Mouse (Mus musculus) MEL (cell line): ENCODE measurements around the gene Pax8. TPM values are rescaled to one million over a fixed set of nuclear protein-coding genes. Genes with fewer than 3 reads are reported as not detected.

ENCODE experiments used
- DNase-seq: peaks from one replicate; pipeline ENCODE4 v3.0.0; 2011; ENCODE audit warnings: low read depth, low spot score
- H3K27ac ChIP-seq: 2 replicates; pipeline ENCODE4 v1.5.1; 2012; ENCODE audit warnings: low read depth, mild to moderate bottlenecking, control low read depth, low read length, moderate library complexity; ENCODE audit not compliant: control insufficient read depth
- H3K27me3 ChIP-seq, 2 experiments: fragments of 150-350 bp in 1 of 2; sonication (generic) in 1 of 2; 2 replicates each; pipeline ENCODE4 v1.6.1; 2012; ENCODE audit warnings: low read length in 2 of 2, mild to moderate bottlenecking in 2 of 2, improper control_type of control experiment in 1 of 2, moderate library complexity in 1 of 2; ENCODE audit not compliant: insufficient read depth in 2 of 2, control insufficient read depth in 1 of 2
- H3K36me3 ChIP-seq, 2 experiments: 2 replicates each; pipeline ENCODE4 v1.6.1; 2012 to 2014; ENCODE audit warnings: low read length in 2 of 2, improper control_type of control experiment in 1 of 2, inconsistent platforms in 1 of 2, mild to moderate bottlenecking in 1 of 2; ENCODE audit not compliant: insufficient read depth in 2 of 2, control insufficient read depth in 1 of 2
- H3K4me1 ChIP-seq, 2 experiments: fragments of 150-350 bp in 1 of 2; sonication (generic) in 1 of 2; 2 replicates each; pipeline ENCODE4 v1.6.1; 2012; ENCODE audit warnings: low read length in 2 of 2, improper control_type of control experiment in 1 of 2, mild to moderate bottlenecking in 1 of 2; ENCODE audit not compliant: insufficient read depth in 2 of 2, control insufficient read depth in 1 of 2
- H3K4me3 ChIP-seq, 2 experiments: fragments of 150-350 bp in 1 of 2; sonication (generic) in 1 of 2; 2 replicates each; pipeline ENCODE4 v1.5.1; 2012; ENCODE audit warnings: low read depth in 2 of 2, low read length in 2 of 2, mild to moderate bottlenecking in 2 of 2, moderate library complexity in 2 of 2, control low read depth in 1 of 2, improper control_type of control experiment in 1 of 2; ENCODE audit not compliant: control insufficient read depth in 1 of 2, insufficient read depth in 1 of 2
- H3K79me2 ChIP-seq: 2 replicates; pipeline ENCODE4 v1.6.1; 2012; ENCODE audit warnings: mild to moderate bottlenecking, low read length, moderate library complexity; ENCODE audit not compliant: control insufficient read depth, poor library complexity, insufficient read depth
- H3K9ac ChIP-seq: 2 replicates; pipeline ENCODE4 v1.6.1; 2012; ENCODE audit warnings: low read depth, mild to moderate bottlenecking, control low read depth, low read length, moderate library complexity; ENCODE audit not compliant: control insufficient read depth, poor library complexity, severe bottlenecking
- H3K9me3 ChIP-seq: fragments of 150-350 bp; sonication (generic); replicated peaks from 2 replicates; pipeline ENCODE4 v1.6.1; 2012; ENCODE audit warnings: mild to moderate bottlenecking, low read length, improper control_type of control experiment, moderate library complexity; ENCODE audit not compliant: insufficient read depth
- CHD1 ChIP-seq: IDR thresholded peaks from 2 replicates; pipeline ENCODE4 v1.6.1; 2012; ENCODE audit warnings: low read depth, mild to moderate bottlenecking, inconsistent platforms, low read length, improper control_type of control experiment
- CHD2 ChIP-seq: IDR thresholded peaks from 2 replicates; pipeline ENCODE4 v1.6.1; 2011; ENCODE audit warnings: low read length, improper control_type of control experiment
- CTCF ChIP-seq, 3 experiments: IDR thresholded peaks in 2 of 3; conservative IDR thresholded peaks in 1 of 3; 2 replicates each; pipeline ENCODE4 v1.5.1; 2011 to 2012; ENCODE audit warnings: low read length in 3 of 3, low read depth in 2 of 3, mild to moderate bottlenecking in 2 of 3, improper control_type of control experiment in 1 of 3, inconsistent platforms in 1 of 3, mixed read lengths in 1 of 3, moderate library complexity in 1 of 3; ENCODE audit not compliant: control insufficient read depth in 1 of 3, insufficient read depth in 1 of 3, poor library complexity in 1 of 3, severe bottlenecking in 1 of 3
- ELF1 ChIP-seq: IDR thresholded peaks from 2 replicates; pipeline ENCODE4 v1.6.1; 2014; ENCODE audit warnings: low read depth, mild to moderate bottlenecking, inconsistent platforms, low read length, improper control_type of control experiment, moderate library complexity
- ETS1 ChIP-seq: IDR thresholded peaks from 2 replicates; pipeline ENCODE4 v1.6.1; 2012; ENCODE audit warnings: low read depth, mild to moderate bottlenecking, inconsistent platforms, low read length, improper control_type of control experiment, moderate library complexity
- JUND ChIP-seq: IDR thresholded peaks from 2 replicates; pipeline ENCODE4 v1.6.1; 2011; ENCODE audit warnings: low read depth, mild to moderate bottlenecking, improper control_type of control experiment, low read length
- KAT2A ChIP-seq: conservative IDR thresholded peaks from 2 replicates; pipeline ENCODE4 v1.6.1; 2012; ENCODE audit warnings: low read depth, low read length, improper control_type of control experiment, inconsistent platforms
- MAFK ChIP-seq: IDR thresholded peaks from 2 replicates; pipeline ENCODE4 v1.6.1; 2011; ENCODE audit warnings: low read depth, mild to moderate bottlenecking, low read length, improper control_type of control experiment, borderline replicate concordance
- MEF2A ChIP-seq: IDR thresholded peaks from 2 replicates; pipeline ENCODE4 v1.6.1; 2014; ENCODE audit warnings: low read depth, mild to moderate bottlenecking, inconsistent platforms, low read length, improper control_type of control experiment; ENCODE audit not compliant: poor library complexity, insufficient replicate concordance, severe bottlenecking; ENCODE audit errors: extremely low read depth
- MXI1 ChIP-seq: IDR thresholded peaks from 2 replicates; pipeline ENCODE4 v1.6.1; 2011; ENCODE audit warnings: mild to moderate bottlenecking, low read depth, low read length, improper control_type of control experiment
- MYB ChIP-seq: IDR thresholded peaks from 2 replicates; pipeline ENCODE4 v1.6.1; 2011; ENCODE audit warnings: mild to moderate bottlenecking, low read depth, low read length, improper control_type of control experiment
- MYC ChIP-seq: IDR thresholded peaks from 2 replicates; pipeline ENCODE4 v1.6.1; 2011; ENCODE audit warnings: low read depth, mild to moderate bottlenecking, low read length, improper control_type of control experiment, moderate library complexity
- NELFE ChIP-seq: IDR thresholded peaks from 2 replicates; pipeline ENCODE4 v1.6.1; 2011; ENCODE audit warnings: low read depth, low read length, improper control_type of control experiment
- NRF1 ChIP-seq: IDR thresholded peaks from 2 replicates; pipeline ENCODE4 v1.6.1; 2014; ENCODE audit warnings: low read depth, mild to moderate bottlenecking, inconsistent platforms, low read length, improper control_type of control experiment, moderate library complexity; ENCODE audit not compliant: poor library complexity, insufficient read depth, severe bottlenecking
- POLR2AphosphoS2 ChIP-seq: IDR thresholded peaks from 2 replicates; pipeline ENCODE4 v1.6.1; 2011; ENCODE audit warnings: low read length, improper control_type of control experiment
- POLR2AphosphoS5 ChIP-seq: IDR thresholded peaks from 2 replicates; pipeline ENCODE4 v1.6.1; 2012; ENCODE audit warnings: low read depth, borderline replicate concordance, mild to moderate bottlenecking, inconsistent platforms, low read length, moderate library complexity, mixed read lengths
- SMC3 ChIP-seq: IDR thresholded peaks from 2 replicates; pipeline ENCODE4 v1.6.1; 2011; ENCODE audit warnings: low read depth, low read length, improper control_type of control experiment
- TAL1 ChIP-seq: IDR thresholded peaks from 2 replicates; pipeline ENCODE4 v1.6.1; 2012; ENCODE audit warnings: mild to moderate bottlenecking, inconsistent platforms, low read length, moderate library complexity, mixed read lengths
- TBP ChIP-seq: IDR thresholded peaks from 2 replicates; pipeline ENCODE4 v1.8.0; 2011; ENCODE audit warnings: low read depth, low read length, improper control_type of control experiment
- ZC3H11A ChIP-seq: IDR thresholded peaks from 2 replicates; pipeline ENCODE4 v1.6.1; 2012; ENCODE audit warnings: low read depth, mild to moderate bottlenecking, inconsistent platforms, low read length, improper control_type of control experiment
- ZNF384 ChIP-seq: IDR thresholded peaks from 2 replicates; pipeline ENCODE4 v1.6.1; 2012; ENCODE audit warnings: low read depth, mild to moderate bottlenecking, inconsistent platforms, low read length, improper control_type of control experiment
- polyA plus RNA-seq, 2 experiments: library from polyadenylated mRNA; stranded (reverse) in 1 of 2; unstranded in 1 of 2; fragments of >175 nt in 1 of 2; fragments of >200 nt in 1 of 2; gene quantifications; 2 replicates each; pipeline versions ENCODE4 v1.2.1 to v1.2.4; 2012; ENCODE audit warnings: low replicate concordance in 2 of 2, low read depth in 1 of 2; ENCODE audit not compliant: insufficient read length in 2 of 2, insufficient read depth in 1 of 2, missing spikeins in 1 of 2
- total RNA-seq: library from RNA; depleted of rRNA; stranded (reverse); fragments of 300-350 nt; gene quantifications from 2 replicates; pipeline ENCODE4 v1.2.3, GENCODE M21; 2012

Gene Pax8
- total and polyA plus RNA-seq, 3 experiments = not detected

- H3K79me2 ChIP-seq = no peaks in the 10 kb centered on the region
- H3K36me3 ChIP-seq = no peaks in the 10 kb centered on the region
- H3K4me3 ChIP-seq = no peak overlapping the region
- DNase-seq = no peak
- H3K4me1 ChIP-seq = no peaks in the 10 kb centered on the region
- no peaks in the 10 kb centered on the region for H3K9me3 ChIP-seq
- no peaks in the 10 kb centered on the region for H3K27me3 ChIP-seq
- H3K9ac ChIP-seq = no peak overlapping the region
- TF ChIP-seq POLR2AphosphoS2 = no peak
- no peak for TF ChIP-seq ZC3H11A
- no peak for TF ChIP-seq MYC
- no peak for TF ChIP-seq NELFE
- no peak overlapping the region for H3K27ac ChIP-seq
Measured at GRCm38 (mm10) chr2:24386964-24387320, 88.5 kb downstream of the Pax8 start.

DNA sequence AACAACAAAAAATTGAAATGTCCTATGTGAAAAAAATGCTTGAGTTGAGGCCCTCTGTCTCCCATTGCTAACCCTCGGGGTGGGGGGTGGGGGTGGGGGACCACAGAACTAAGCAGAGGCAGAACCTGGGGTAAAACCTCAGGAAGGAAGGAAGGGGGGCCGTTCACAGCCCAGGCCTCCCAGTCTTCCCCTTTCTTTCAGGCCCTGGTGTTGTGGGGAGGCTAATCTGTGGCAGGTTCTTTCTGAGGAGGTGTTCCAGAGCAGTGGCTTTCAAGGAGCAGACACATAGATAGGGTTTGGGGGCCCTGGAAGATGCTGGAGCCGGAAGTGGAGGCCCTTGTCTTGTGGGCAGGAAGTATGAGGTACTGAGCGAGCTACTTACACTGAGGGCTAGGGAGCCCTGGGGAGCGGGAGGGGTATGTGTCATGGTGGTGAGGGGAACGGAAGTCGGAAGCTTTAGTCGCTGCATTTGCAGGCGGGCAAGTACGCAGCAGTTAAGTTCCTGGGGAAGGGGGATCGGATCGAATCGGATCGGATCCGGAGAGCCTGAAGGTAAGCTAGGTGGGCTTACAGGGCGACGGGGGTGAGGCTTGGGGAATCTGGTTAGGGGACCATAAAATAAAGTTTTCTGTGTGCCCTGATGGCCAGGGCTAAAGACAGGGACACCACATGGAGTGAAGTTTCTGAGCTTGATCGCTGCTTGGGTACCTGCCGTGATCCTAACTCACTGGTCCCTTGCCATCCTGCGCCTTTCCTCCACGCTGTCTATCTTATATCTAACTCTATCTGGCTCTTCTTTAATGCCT is 89.0 kb downstream of the Pax8 start:
- H3K9ac ChIP-seq = no peak overlapping the region
- H3K9me3 ChIP-seq = no peaks in the 10 kb centered on the region
- TF ChIP-seq JUND (no peak), CHD2 (no peak), NRF1 (no peak), MXI1 (no peak), SMC3 (no peak), TAL1 (no peak), CHD1 (no peak), ZC3H11A (no peak), TBP (no peak), MYB (no peak), CTCF (IDR thresholded peaks at IDR 0.05 in 2 of 3, conservative IDR thresholded peaks at IDR 0.05 in 1 of 3; ENCODE audit: control insufficient read depth in 1 of 3, insufficient read depth in 1 of 3, low read depth in 2 of 3, low read length in 3 of 3, poor library complexity in 1 of 3, severe bottlenecking in 1 of 3) (no peak), KAT2A (no peak), MEF2A (no peak), POLR2AphosphoS5 (no peak), ELF1 (no peak), MAFK (no peak), ETS1 (no peak), ZNF384 (no peak)
- TF ChIP-seq, all 39 proteins: peak for 0
- H3K27me3 ChIP-seq = no peaks in the 10 kb centered on the region
- no peaks in the 10 kb centered on the region for H3K79me2 ChIP-seq
- H3K36me3 ChIP-seq = no peaks in the 10 kb centered on the region
- no peaks in the 10 kb centered on the region for H3K4me1 ChIP-seq
- no peak overlapping the region for H3K4me3 ChIP-seq
- DNase-seq = no peak
- no peak overlapping the region for H3K27ac ChIP-seq
